Mouse (Mus musculus) 3T3-L1 (cell line): Measurements from ENCODE around the gene Rreb1.

Experiments used
- DNase-seq: peaks from one replicate; pipeline ENCODE4 v3.0.0-alpha.2; 2015; ENCODE audit warnings: low read depth, low spot score

Rreb1 gene

DNA sequence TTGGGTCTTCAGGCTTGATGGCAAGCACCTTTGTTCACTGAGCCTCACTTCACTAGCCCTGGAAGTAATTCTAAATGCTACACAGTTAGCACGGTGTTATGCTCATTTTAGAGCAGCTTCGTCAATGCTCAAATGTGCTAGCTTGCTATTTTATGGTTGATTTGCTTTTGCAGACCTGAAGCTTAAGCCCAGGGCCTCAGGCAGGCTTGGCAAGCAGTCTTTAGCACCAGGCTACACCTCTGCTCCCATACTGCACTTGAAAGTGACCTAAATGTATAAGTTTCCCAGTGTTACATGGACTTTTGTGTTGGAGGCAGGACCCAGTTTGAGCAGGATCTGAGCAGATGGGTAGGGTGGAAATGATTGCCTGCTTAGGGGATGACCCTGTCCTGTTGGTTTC, 97.7 kb downstream of the Rreb1 start:
- no peak for DNase-seq

DNA sequence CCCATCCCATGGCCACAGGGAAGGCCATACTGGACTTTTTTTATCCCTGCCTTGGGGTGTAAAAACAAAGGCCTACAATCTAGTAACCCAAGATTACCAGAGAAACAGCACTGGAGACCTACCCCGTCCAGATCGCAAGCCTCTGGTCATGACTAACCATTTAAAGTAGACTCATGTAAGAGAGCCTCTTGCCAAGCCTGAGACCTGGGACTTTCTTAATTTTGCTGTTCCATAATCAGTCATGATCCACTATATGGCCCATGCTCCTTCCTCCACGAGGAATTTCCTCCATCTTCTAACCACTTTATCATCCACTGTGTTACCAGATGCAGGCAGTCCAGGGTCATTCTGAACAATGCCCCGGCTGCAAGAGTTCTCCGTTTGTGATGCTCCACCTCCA, 98.2 kb downstream of the Rreb1 start:
- no peak for DNase-seq

DNA sequence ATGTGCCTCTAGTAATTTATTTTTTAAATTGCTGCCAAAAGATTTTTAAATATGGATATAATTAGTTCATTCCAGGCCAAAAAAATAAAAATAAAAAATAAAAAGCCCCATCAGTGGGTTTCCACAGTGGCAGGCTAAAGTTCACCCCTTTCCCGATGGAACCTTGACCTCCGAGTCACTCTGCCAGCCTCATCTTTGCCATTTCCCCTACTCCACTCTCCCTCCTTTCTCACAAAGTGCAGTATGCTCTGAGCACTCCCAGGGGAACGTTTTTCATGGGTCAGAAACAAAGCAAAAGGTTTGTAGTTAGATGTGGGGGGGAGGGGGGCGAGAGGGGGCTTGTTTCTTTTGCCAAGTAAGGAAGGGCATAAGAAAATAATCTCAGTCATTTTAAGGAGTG, 98.6 kb downstream of the Rreb1 start:
- DNase-seq, result no peak

DNA sequence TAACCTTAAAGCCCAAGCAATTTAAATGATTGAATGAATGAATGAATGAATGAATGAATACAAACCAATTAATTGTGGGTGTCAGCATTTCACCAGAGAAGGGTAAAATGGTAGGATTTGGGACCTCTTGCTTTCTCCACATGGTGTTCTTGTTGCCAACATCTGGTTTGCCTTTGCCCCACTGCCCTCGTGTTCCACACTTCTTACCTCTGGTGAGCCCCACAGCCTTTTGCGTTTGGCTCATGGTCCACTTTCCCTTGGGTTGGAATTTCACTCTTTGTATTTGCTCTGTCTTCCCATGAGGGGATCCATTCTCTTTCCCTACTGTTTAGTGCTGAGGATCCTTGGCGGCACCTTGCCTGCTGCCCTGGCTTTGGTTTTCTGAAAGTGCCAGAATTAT, 99.0 kb downstream of the Rreb1 start:
- DNase-seq, result no peak

DNA sequence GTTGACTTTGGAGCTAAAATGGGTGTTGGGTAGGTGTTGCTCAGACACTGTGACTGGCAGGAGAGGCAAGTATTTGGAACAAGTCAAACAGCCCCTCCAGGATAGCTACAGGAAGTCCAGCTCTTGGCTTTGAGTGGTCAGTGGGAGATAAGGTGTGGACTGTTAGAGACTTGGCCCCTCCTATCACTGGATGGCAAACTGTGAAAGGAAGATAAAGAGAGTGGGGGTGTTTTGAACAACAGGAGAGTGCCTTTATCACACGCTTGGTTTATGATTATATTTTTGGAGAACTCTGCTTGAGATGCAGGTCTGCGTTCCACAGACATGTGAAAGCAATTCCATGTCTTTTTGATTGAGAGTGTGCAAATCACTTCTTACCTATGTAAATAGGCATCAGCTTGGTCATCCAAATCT, 100.7 kb downstream of the Rreb1 start:
- DNase-seq, result no peak

DNA sequence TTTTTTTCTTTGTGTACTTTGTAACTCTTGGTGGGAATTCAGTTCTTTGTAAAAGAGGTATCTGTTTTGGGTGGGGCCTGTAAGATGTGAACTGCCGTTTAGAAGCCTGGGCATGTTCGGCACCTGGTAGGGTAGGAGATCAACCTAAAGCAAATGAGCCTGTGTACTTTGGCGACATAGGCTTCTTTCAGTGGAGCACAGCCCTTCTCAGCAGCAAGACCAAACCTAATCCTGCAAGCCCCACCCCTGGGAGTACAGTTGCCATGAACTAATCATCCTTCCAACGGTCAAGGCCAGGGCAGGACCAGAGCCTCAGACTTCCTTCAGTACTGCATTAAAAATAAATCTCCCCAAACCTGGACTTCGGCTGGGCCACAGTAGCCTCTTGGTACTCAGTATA, 101.4 kb downstream of the Rreb1 start:
- DNase-seq, result no peak

DNA sequence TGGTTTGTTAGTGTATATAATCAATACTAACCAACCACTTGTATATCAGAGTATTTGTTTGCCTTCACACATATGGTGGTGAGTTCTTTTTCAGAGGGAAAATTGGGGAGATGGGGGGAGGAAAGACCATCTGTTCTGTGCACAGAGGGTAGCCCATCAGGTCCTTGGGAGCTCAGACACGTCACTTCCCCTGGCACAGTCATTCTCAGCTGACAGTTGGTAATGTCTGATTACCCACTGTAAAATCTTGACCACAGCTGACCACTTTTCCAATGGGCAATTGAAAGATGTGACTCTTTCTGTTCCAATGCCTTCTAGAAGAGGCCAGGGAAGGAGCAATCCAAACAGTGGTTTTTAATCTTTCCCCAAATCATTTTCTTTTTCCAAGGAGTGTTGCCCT, 101.8 kb downstream of the Rreb1 start:
- DNase-seq, result no peak

DNA sequence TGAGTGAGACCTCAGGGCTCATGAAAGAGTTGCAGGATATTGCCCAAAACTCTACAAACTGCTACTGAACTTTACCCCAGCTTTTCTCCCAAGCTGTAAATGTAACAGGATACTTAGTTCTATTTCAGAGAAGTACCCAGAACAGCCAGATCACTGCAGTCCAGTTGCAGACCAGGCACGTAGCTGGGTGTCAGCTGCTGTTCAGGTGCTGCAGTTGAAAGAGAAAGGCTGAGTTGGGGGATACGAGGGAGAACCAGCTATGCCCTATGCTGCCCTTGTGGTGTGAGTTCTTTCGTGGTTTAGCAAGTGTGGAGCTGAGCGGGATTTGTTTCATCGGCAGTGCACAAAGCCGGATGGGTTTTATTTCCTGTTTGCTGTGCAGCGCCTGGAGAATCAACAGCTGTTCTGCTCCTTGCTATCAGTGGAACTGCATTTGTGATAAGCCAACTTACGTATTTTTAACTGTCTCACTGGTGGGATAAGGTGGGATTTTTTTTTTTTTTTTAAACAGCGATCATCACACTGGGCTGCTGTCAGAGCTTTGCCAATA, 102.5 kb downstream of the Rreb1 start:
- DNase-seq, result no peak

DNA sequence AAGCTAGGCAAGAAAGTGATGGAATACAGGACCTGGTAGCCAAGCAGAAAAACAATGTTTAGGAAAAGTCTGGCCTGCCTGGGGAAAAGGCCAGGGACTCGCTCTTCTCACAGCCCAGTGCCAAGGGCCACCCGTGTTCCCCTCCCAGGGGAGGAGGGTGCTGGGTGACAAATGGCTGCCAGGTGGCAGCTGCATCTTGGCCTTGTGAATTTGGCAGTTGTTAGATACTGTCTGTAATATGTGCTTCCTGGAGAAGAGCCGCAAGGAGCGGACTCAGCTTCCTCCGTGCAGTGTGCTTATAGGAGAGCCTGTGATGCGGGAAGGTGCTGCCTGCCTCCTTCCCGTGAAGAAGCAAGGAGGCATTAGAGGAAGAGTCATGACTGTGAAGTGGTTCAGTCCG, 104.3 kb downstream of the Rreb1 start:
- DNase-seq, result no peak

DNA sequence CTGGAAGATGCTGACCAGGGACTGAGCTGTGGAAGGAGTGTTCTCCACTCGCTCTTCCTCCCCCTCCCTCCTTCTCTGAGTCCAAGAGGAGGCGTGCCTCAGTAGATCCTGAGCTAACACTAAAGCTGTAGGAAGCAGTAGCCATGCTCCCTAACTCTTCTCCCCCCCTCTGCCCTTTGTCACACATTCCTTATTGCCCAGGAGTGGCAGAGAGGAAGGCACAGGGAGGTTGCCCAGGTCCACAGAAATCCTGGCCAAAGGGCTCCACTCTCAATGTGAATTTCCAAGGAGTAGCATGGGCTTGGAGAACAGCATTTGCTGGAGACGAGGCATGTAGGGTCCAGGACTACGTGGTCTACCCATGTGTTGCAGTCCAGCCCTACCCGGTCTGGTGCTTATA, 104.8 kb downstream of the Rreb1 start:
- DNase-seq, result no peak

DNA sequence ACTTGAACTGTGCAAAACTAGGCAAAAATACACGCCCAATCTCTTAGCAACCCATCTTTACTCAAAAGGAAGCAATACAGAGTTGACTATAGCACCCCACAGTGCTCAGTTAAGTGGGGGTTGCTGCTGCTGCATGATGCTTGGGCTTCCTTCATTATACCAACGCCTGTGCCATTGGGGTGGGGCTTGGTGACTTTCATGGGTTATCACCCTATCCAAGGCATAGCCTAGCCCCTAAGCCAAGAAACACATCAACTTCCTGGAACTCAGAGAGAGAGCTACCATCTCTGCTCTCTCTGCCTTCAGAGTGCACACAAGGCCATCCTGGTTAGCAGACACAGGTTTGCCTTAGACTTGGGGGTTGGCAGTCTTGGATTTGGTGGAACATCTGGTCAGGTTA, 107.2 kb downstream of the Rreb1 start:
- no peak for DNase-seq

DNA sequence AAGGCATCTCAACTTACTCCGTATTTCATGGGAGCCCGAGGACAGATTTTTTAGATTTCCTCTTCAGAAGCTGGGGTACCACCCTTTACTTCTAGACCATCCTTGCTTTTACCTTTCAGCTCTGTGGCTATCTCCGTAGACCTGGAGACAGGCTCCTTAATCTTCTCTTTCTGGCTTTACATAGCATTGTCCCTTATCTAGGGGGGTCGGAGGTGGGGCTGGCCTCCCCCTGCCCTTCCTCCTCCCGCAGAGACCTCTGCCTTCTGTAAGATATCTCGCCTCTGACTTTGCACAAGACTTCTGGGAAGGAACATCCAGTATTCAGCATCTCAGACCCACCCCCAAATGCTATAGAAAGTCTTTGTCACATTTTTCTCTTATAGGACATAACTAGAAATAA, 107.8 kb downstream of the Rreb1 start:
- no peak for DNase-seq

DNA sequence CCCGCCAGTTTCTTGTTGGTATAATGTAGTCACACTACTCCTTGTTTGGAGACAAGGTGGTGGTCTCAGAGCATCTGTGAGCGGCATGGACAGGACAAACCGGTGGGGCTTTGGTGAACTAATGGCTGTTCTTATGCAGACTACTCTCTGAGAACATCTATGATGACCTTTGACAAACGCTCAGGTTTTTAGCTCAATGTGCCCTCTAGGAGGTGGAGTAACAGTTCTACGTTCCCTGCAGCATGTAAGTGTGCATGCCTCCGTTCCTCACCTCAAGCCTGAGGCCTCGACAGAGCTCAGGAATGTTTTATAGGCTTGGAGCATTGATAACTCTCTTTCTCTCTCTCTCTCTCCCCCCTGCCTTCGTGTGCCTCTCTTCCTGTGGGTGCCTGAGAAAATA, 116.6 kb downstream of the Rreb1 start:
- DNase-seq, result no peak

DNA sequence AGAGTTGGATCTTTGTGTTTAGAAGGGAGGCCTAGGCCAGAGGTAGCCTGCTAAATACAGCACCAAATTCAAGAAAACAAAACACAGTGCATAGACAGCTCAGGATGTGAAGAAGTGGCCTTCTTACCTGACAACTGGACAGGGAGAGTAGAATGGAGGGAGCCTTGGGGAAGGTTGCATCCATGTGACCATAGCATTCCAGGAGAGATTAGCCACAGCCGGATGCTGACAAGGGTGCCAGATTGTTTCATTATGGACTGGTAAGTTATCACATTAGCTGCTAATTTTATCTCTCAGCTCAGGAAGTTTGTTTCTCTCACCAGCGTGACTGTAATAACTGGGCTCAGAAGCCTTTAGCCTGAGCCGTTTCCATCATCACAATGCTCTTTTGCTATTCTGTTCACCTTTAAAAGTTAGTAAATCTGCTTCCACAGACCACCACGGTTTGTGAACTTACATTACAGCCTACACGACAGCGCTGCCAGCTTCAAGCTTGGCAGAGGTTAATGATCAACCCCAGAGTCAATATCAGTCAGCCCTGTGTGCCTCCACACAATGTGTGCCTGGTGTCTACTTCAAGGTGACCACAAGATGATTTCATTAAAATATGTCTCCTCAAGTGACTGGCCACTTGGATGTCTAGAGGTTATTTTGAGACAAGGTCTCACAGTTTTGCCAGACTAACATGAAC, 117.5 kb downstream of the Rreb1 start:
- no peak for DNase-seq

DNA sequence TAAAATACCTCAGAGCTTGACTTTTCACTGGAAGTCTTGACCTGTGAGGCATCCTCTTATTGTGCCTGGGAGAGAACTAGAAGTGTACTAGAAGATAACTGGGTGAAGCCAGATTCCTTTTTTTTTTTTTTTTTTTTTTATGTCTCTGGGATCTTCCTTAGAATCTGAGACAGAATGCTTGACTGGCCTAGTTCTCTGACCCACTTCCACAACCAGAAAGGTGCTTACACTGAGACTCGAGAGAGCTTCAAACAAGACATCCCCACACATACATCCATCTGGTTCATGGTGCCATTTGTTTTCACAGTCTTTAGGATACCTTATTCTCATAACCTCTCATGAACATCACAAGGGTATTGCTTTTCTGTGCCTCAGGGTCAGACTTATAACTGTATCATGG, 118.2 kb downstream of the Rreb1 start:
- no peak for DNase-seq

DNA sequence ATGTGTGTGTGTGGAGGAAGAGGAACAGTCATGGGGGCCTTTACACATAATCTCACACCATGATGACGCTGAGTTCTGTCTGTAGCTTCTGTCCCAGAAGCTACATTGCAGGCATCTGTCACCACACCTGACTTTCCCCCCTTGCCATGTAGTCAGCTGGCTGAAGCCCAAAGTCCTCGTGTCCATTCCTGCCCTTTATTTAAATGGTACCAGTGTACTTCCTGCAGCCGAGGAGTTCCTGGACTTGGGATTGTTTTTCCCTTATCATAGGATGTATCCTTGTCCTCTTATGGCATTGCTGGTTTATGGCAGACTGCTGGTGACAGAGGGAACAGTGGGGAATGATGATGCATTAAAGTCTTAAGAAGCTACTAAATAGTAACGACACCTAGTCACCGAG, 120.6 kb downstream of the Rreb1 start:
- no peak for DNase-seq

DNA sequence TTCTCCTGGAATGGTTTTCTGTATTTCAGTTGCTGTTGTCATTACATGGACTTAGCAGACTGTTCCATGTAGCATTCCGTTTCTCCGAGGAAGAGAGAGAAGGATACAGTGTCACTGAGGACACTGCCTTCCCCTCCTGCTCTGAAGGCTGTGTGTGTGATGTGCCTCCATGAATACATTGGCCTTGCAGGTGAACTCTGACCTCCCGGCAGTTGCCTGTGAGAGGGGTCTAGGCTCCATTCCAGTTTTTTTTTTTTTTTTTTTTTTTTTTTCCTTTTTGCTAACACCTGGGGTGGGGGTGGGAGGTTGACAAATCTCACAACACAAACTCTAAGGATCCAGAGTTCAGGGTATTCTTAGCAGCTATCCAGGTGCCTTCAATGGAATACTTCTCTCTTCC, 124.8 kb downstream of the Rreb1 start:
- no peak for DNase-seq

DNA sequence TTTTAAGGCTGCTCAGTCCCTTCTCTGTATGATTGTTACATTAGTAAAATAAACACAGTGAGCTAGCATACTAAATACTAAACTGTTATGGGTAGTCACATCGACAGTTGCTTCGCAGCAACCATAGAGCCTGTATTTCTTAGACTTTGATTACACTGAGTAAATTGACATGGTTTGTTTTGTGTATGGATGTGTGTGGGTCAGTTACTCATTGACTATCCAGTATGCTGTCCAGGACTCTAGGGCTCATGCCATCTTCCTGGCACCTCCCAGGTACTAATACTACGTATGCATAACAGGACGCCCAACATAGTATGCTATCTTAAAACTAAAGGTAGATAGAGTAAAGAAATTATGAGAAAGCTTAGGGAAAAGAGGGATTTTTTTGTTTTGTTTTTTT, 125.3 kb downstream of the Rreb1 start:
- DNase-seq, result no peak

DNA sequence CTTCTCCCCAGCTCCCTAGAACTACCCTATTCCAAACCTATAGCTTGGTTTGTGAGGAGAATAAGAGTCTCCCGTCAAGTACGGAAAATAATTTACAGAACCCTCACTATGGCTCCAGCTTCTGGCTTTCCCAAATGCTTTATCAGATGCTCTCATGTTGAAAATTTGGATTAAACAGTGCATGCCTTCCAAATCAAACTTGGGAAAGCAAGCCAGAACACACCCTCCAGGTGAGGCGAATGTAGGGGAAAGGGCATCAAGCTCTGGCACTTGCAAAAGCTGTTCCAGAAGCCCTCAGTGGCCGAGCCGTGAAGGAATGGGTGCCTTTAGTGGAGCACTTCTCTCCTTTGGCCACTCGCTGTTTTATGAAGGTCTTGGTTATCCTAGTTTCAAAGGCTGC, 126.2 kb downstream of the Rreb1 start:
- no peak for DNase-seq

DNA sequence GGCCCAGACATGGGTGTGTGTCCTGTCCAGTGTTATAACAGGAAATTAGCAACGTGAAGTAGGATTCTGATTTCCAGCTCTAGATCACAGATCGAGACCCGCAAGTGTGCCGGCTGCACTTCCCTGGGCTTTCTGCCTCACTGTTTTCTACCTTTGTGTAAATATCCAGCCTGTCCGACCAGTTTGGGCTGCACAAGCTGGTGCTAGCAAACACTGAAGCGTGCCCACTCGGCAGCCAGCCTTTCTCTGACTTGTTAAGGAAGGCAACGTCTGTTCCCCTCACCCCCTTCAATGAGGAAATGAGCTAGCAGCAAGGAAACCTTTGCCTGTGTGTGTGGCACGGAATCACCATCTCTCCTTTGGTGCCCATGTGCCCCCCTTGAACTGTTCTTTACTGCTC, 129.9 kb downstream of the Rreb1 start:
- DNase-seq, result no peak

DNA sequence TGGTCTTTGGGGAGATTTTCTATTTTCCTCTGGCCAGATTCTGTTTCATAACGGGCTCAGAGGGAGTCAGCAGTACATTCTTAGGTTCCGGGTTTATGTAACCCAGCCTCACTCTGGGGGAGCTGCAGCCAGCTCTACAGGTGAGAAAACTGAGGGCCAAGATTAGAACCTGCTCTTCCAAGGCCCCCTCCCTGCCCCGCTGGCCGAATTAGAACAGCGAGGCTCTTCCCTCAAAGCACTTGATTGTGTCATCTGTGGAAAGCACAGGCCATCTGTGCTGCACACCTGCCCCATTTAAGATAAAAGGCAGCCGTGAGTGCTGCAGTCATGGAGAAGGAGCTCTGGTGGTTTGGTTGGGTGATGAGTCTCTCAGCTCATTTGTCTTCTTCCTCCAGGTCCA, 130.3 kb downstream of the Rreb1 start:
- no peak for DNase-seq

DNA sequence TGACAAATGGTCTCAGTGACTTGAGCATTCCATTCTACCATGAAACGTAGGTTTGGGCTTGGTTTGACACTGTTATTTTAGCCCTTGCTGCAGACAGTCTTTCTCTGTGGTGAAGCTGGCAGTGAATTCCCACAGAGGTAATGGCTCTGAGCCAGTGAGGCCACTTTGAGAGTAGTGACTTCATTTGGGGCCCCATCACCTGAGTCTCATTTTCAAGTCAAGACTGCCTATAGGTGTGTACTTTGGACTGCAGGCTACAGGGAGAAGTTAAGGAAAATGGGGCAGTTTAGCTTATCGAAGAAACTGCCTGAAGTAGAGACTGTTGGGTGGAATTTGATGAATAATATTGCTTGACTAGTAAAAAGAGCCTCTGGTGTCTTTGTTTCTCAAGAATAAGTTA, 131.0 kb downstream of the Rreb1 start:
- DNase-seq, result no peak

DNA sequence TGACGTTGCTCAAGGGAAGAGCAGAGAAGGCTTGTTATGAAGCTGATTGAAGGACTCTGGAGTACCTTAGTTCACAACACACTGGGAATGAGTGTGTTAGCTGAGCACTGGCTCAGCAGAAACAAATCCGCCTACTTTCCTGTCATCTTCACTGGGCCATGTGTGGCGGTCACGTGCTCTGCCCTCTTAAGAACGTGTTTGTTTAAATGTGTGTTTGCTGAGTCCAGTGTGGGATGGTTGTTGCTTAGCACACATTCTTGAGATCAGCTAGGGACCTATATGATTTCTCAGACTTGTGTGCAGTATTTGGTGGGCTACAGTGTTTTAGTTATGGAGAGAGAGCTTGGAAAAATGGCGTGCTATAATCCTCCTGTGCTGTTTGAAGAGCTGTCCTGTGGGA, 133.8 kb downstream of the Rreb1 start:
- no peak for DNase-seq
